Mouse (Mus musculus): ENCODE data around the gene Plekha6.

GRCm38 (mm10) chr1:133175150-133175549, 11.1 kb downstream of the Plekha6 start:
- no peak for TF ChIP-seq GATA1 (IDR thresholded peaks at IDR 0.05; ENCODE audit: borderline replicate concordance, low read length)
- no peak for TF ChIP-seq FLI1 (IDR thresholded peaks at IDR 0.05; ENCODE audit: low read length)
